Mouse (Mus musculus) forebrain, embryonic 15.5 days (tissue): ENCODE data around the gene Rhebl1. TPM values are rescaled to one million over a fixed set of nuclear protein-coding genes. Genes with fewer than 3 reads are reported as not detected.
"Not testable (repeated sequence)": the region's sequence is repeated elsewhere in the genome, so short reads cannot be mapped to it uniquely, and the experiment has no call there.

Experiments
- ATAC-seq: fragments of 200-750 bp; cut with Nextera tagmentation; replicated peaks from 2 replicates; pipeline ENCODE4 v1.8.0; 2017; ENCODE audit warnings: mild to moderate bottlenecking, moderate TSS enrichment, moderate library complexity
- H3K27ac ChIP-seq: fragments of 300-500 bp; sonication (generic); replicated peaks from 2 replicates; pipeline ENCODE4 v1.5.1; 2015; ENCODE audit warnings: mild to moderate bottlenecking, inconsistent platforms
- H3K27me3 ChIP-seq: fragments of 300-500 bp; sonication (generic); 2 replicates; pipeline ENCODE4 v1.6.1; 2015; ENCODE audit warnings: inconsistent platforms
- H3K36me3 ChIP-seq: fragments of 300-500 bp; sonication (generic); 2 replicates; pipeline ENCODE4 v1.6.1; 2015; ENCODE audit warnings: mild to moderate bottlenecking, inconsistent platforms
- H3K4me1 ChIP-seq: fragments of 300-500 bp; sonication (generic); 2 replicates; pipeline ENCODE4 v1.6.1; 2015; ENCODE audit warnings: inconsistent platforms
- H3K4me2 ChIP-seq: fragments of 300-500 bp; sonication (generic); replicated peaks from 2 replicates; pipeline ENCODE4 v1.6.1; 2015; ENCODE audit warnings: mild to moderate bottlenecking, inconsistent platforms
- H3K4me3 ChIP-seq: fragments of 300-500 bp; sonication (generic); 2 replicates; pipeline ENCODE4 v1.5.1; 2015; ENCODE audit warnings: mild to moderate bottlenecking, inconsistent platforms
- H3K9ac ChIP-seq: fragments of 300-500 bp; sonication (generic); replicated peaks from 2 replicates; pipeline ENCODE4 v1.6.1; 2015; ENCODE audit warnings: mild to moderate bottlenecking, inconsistent platforms
- H3K9me3 ChIP-seq: fragments of 300-500 bp; sonication (generic); 2 replicates; pipeline ENCODE4 v1.6.1; 2016; ENCODE audit warnings: inconsistent platforms
- WGBS: fragments of 180-500 bp; shearing (Covaris S2); methylation state at CpG from one replicate; pipeline ENCODE4 v1.1.7; 2015; ENCODE audit warnings: mixed read lengths; 5-methylcytosine and 5-hydroxymethylcytosine counted together
- polyA plus RNA-seq: library from polyadenylated mRNA; unstranded; fragments of >200 nt; fragmentation: Nextera tagmentation; extraction: Ambion mirVana; gene quantifications from 2 replicates; pipeline ENCODE4 v1.2.1, GENCODE M21; 2015

The Rhebl1 gene
- 42.7 and 46.4 TPM in 2 replicates for polyA plus RNA-seq

DNA sequence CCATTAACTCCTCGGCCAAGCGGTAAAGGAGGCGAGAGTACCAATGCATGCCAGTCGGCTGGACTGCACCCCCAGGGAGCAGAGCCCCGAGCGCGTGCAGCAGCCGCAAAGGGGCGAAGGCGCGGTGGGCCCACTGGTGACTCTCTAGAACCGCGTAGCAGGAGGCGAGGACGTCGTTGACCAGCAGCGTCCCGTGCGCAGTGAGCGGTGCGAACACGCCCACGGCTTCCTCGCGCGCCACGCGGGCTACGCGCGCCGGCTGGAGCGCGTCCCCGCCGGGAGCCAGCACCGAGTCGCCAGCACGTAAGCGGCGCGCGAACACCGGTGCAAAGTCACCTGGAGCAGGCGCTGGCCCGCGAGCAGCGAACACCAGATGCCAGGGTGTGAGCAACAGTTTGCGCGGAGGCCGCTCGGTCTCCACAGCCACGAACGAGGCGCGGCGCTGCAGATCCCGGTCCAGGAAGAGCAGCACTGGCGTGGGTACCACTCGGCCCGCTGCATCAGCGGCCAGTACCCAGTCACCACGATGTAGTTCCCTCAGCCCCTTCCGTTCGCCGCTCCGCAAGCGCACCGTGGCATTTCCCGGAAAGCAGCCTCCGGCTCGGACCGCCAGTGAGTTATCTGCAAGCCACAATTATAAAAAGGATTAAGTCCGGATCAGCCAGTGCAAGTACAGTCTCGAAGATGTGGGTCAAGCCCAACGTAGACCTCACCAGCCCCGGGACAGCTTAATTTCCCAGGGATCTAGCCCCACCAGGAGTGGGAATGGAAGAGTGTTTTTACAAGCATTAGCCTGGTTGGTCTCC lies at the start of gene Rhebl1:
Gene Rhebl1, minus strand, starts transcription at position 601 of the 806 bp plus-strand sequence.
- no peak within 1 kb of the TSS for H3K27ac ChIP-seq
- peak within 1 kb of the TSS; percentile 94 for H3K4me2 ChIP-seq
- peak within 1 kb of the TSS; percentile 37 for H3K9ac ChIP-seq
- no peaks in the 10 kb centered on the region for H3K9me3 ChIP-seq
- 0 out of 2 replicates have a peak, but pooled peaks have one; percentile 23 for ATAC-seq
- peak within 1 kb of the TSS; percentile 49 for H3K4me3 ChIP-seq
- no peaks in the 10 kb centered on the region for H3K36me3 ChIP-seq
- peaks cover 79% of the 10 kb centered on the region for H3K27me3 ChIP-seq
- peaks cover 43% of the 10 kb centered on the region for H3K4me1 ChIP-seq
- WGBS: under 1% methylated on average over 77 of the region's 77 CpGs

DNA sequence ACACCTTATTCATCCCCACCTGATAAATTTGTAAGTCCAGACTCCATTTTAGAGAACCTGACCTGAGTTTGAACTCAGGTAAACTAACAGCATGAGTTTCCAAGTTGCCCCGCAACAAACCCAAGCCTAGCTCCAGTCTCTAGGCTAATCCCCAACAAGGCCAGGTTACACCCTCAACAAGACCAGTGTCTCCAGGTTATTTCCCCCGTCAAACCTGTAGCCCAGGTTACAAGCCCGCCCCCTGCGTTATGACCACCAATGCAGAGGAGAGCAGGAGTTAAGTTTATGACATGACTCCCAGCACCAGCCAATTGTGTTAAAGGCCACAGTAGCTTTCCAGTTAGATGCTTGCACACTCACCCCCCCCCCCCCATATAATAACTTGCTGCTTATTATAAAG lies 48.8 kb upstream of the Rhebl1 start:
- Histone ChIP-seq H3K27me3 (no peaks in the 10 kb centered on the region), H3K9ac (no peak overlapping the region), H3K9me3 (no peaks in the 10 kb centered on the region), H3K36me3 (no peaks in the 10 kb centered on the region), H3K27ac (no peak overlapping the region), H3K4me1 (peaks cover 4% of the 10 kb centered on the region; the same call in 1 of the 2 replicates), H3K4me3 (no peak overlapping the region), H3K4me2 (no peak overlapping the region)
- ATAC-seq: no peak
- WGBS: 82% methylated on average over 4 of the region's 4 CpGs

DNA sequence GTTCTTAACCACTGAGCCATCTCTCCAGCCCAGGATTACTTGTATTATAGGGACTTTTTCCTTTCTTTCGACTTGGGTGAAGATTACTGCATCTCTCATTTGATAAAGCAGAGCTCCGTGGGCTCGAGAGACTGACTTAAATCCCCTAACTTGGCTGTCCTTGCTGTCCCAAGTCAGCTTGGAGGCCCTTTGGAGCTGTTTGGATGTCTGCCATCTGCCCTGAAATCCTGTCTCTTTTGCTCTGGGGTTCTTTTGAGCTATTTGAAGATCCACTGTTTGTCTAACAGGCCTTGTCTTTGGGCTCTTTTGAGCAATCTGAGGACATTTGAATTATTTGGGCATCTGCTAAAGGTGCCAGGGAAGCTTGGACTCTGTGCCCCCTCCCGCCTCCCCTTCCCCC lies 47.7 kb upstream of the Rhebl1 start:
- Histone ChIP-seq H3K9me3 (no peaks in the 10 kb centered on the region), H3K27ac (no peak overlapping the region), H3K27me3 (no peaks in the 10 kb centered on the region), H3K4me1 (no peaks in the 10 kb centered on the region), H3K9ac (no peak overlapping the region), H3K4me2 (no peak overlapping the region), H3K36me3 (no peaks in the 10 kb centered on the region), H3K4me3 (no peak overlapping the region)
- WGBS: 71% methylated on average over 4 of the region's 4 CpGs
- ATAC-seq: no peak

DNA sequence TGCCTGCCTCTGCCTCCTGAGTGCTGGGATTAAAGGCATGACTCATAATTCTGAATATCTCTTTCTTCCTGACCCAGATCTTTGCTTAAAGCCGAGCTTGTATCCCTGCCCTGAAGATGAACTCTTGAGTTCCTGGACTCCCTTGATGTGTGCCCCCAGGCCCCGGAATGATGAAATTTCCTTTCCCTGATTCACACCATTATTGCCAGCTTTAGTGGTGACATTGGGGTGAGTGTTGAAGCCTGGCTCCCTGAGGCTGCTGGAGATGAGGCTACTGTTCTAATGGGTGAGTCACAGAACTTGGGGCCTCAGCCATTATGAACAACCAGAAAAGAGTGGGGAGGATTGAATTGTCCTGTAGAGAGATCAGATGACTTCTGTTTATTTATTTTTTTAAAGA lies 47.2 kb upstream of the Rhebl1 start:
- WGBS: 90% methylated on average over 2 of the region's 2 CpGs
- H3K27ac ChIP-seq: no peak overlapping the region
- H3K36me3 ChIP-seq: no peaks in the 10 kb centered on the region
- H3K4me3 ChIP-seq: no peak overlapping the region
- H3K27me3 ChIP-seq: no peaks in the 10 kb centered on the region
- H3K4me1 ChIP-seq: no peaks in the 10 kb centered on the region
- ATAC-seq: no peak
- H3K4me2 ChIP-seq: no peak overlapping the region
- no peak overlapping the region for H3K9ac ChIP-seq
- no peaks in the 10 kb centered on the region for H3K9me3 ChIP-seq

DNA sequence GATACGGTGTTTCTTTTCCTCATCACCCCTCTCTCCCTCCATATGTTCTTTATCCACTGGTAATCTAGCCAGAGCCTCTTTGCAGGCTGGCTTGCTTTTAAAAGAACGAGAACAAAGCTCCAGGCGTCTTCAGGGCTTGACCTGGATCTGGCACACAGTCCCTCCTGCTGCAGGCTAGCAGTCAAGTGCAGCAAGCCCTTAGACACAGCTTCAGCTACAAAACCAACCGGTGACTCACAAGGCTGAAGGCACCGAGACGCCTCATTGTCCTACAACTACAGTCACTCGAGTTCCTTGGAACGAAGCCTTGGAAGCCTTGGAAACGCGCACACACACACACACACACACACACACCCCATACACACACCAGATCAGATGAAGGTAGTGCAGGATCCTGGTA lies 46.5 kb upstream of the Rhebl1 start:
- Histone ChIP-seq H3K4me2 (no peak overlapping the region), H3K27ac (peak overlapping the region; percentile 57), H3K9me3 (no peaks in the 10 kb centered on the region), H3K4me3 (no peak overlapping the region), H3K9ac (no peak overlapping the region), H3K4me1 (peaks cover 5% of the 10 kb centered on the region), H3K36me3 (no peaks in the 10 kb centered on the region), H3K27me3 (no peaks in the 10 kb centered on the region)
- 43% methylated on average over 10 of the region's 10 CpGs for WGBS
- ATAC-seq: no peak

DNA sequence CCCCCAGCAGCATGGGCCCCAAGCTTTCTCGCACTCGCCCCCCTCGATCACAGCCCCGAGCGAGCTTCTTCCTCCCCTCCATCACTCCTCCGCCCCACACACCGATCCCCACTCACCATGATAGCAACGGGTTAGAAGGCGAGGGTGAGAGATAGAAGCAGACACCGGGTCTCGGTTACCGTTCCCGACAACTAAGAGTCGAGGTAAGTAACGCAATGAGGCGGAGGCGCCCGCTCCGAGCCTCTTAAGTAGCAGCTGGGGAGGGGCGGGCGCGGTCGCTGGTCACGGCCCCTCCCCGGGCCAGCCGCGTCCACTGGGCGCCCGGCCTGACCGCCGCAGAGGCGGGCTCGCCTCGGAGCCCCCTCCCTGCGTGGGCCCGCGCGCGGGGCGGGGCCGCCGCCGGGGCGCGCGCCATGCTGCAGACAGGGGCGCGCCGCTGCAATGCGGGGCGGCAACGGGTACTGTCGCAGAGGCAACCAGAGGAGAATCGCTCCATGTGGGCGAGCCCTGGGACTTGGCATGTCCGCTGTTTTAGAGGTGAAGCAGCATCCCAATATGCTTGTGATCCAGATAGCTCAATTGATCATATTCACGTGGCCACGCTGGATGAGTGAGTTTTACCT lies 40.0 kb upstream of the Rhebl1 start, which contains the start of gene Tuba1b:
Gene Tuba1b, minus strand, starts transcription at position 349 of the 623 bp plus-strand sequence.
- WGBS: under 1% methylated on average over 56 of the region's 58 CpGs
- H3K36me3 ChIP-seq: peaks cover 11% of the 10 kb centered on the region
- peaks cover 29% of the 10 kb centered on the region for H3K4me1 ChIP-seq
- H3K9me3 ChIP-seq: no peaks in the 10 kb centered on the region
- no peaks in the 10 kb centered on the region for H3K27me3 ChIP-seq
- peak within 1 kb of the TSS; percentile 76 for H3K4me3 ChIP-seq
- H3K4me2 ChIP-seq: peak within 1 kb of the TSS; percentile 73
- H3K9ac ChIP-seq: peak within 1 kb of the TSS; percentile 90
- ATAC-seq: peak; percentile 89
- H3K27ac ChIP-seq: peak within 1 kb of the TSS; percentile 99

DNA sequence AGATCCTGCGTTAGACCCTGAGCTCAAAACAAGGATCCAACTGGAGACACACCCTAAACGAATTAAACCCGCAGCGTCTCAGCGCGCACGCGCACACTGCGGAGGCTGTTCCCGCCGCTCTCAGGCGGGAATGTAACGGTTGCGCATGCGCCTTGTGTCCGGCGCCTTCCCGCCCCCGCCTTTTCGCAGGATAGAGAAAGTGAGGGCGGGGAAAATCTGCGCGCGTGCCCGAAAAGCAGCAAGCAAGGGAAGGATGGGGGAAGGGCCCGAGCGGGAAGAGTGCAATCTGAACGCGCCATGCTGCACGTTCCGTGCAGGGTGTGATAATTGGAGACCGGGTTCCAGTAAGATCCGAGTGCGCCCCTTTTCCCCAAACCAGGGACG lies 39.5 kb upstream of the Rhebl1 start:
- H3K4me2 ChIP-seq: peak overlapping the region; percentile 73
- WGBS: under 1% methylated on average over 35 of the region's 35 CpGs
- H3K9ac ChIP-seq: peak overlapping the region; percentile 90
- H3K27me3 ChIP-seq: no peaks in the 10 kb centered on the region
- peaks cover 35% of the 10 kb centered on the region for H3K4me1 ChIP-seq
- H3K27ac ChIP-seq: peak overlapping the region; percentile 99
- ATAC-seq: peak; percentile 89
- H3K4me3 ChIP-seq: peak overlapping the region; percentile 76
- H3K9me3 ChIP-seq: no peaks in the 10 kb centered on the region
- H3K36me3 ChIP-seq: peaks cover 11% of the 10 kb centered on the region

DNA sequence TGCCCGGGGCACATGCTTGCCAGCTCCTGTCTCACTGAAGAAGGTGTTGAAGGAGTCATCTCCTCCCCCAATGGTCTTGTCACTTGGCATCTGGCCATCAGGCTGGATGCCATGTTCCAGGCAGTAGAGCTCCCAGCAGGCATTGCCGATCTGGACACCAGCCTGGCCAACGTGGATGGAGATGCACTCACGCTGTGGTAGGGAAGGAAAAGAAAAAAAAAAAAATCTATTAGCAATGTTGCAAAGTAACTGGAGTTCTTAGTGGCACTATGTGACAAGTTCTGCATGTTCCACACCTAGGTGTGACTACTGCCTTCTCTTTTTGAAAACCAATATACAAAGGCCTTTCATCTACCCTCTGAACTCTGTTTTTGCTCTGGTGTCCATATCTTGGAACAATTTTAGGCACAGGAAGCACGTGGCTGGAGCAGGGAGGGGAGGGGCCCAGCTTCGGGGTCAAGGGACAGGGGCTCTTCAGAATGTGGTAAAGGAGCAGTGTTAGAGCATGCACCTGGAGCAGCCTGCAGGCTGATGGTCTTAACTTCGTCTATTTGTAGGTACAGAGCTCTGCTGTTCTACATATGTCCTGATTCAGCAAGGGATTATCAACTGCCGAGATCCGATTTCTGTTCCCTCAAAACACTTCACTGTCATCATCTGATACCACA lies 38.8 kb upstream of the Rhebl1 start:
- not testable (repeated sequence) for H3K27me3 ChIP-seq, H3K9me3 ChIP-seq
- peak overlapping the region; percentile 99 for H3K27ac ChIP-seq
- peaks cover 39% of the 10 kb centered on the region for H3K4me1 ChIP-seq
- peak overlapping the region; percentile 73 for H3K4me2 ChIP-seq
- WGBS: 10% methylated on average over 8 of the region's 9 CpGs
- H3K9ac ChIP-seq: peak overlapping the region; percentile 90
- ATAC-seq: peak; percentile 38; the same call in 1 of the 2 replicates
- H3K36me3 ChIP-seq: peaks cover 11% of the 10 kb centered on the region
- peak overlapping the region; percentile 76 for H3K4me3 ChIP-seq

DNA sequence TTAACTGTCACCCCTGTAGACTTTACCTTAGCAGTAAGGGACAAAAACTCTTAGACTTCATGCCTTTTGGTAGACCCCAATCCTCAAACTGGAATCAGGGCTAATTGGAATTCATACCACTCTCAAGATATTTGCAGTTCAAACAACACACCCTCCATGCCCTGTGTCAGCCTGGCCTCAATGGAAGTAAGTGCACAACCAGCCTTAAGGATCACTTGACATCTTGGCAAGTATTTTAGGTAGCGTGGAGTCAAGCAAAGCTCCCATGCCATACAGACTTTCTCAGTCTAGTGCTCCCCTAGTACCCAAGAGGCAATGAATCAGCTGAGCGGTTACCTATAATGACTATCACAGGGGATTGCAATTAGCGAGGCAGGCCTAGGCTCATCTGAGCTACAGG lies 36.7 kb upstream of the Rhebl1 start:
- no peak for ATAC-seq
- 56% methylated on average over 3 of the region's 3 CpGs for WGBS
- Histone ChIP-seq H3K4me2 (no peak overlapping the region), H3K27me3 (no peaks in the 10 kb centered on the region), H3K9ac (0 out of 2 replicates have a peak overlapping the region, but pooled peaks have one; percentile 24), H3K4me3 (no peak overlapping the region), H3K9me3 (no peaks in the 10 kb centered on the region), H3K27ac (no peak overlapping the region; the same call in 1 of the 2 replicates), H3K4me1 (peaks cover 35% of the 10 kb centered on the region), H3K36me3 (peaks cover 11% of the 10 kb centered on the region)

DNA sequence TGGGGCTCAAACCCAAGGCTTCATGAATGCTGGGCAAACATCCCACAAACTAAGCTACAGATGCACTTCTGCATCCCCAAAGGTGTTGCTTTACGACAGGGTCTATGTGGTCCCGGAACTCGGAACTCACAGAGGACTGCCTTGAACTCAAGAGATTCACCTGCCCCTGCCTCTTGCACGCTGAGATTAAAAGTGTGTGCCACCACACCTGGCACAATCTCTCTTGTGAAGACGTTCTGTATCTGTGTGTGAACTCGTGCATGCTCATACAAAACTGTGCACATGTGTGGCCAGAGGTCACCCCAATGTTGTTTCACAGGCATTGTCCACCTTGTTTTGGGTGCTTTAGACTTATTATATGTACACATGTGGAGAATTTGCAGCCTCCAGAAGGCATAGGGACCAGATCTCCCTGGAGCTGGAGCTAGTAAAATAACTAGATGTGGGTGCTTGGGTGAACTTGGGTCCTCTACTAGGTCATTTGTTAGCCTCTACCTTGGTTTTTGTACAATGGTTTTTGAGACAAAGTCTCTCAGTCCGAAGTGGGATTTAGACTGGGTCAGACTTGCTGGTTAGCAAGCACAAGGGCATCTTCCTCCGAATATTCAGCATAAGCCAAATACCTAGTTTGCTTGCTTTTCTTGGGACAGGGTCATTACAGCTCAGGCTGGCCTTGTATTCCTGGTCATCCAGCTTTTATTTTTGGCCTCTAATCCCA lies 35.8 kb upstream of the Rhebl1 start:
- no peak overlapping the region for H3K9ac ChIP-seq
- no peaks in the 10 kb centered on the region for H3K9me3 ChIP-seq
- WGBS: 46% methylated on average over 8 of the region's 8 CpGs
- peaks cover 27% of the 10 kb centered on the region for H3K4me1 ChIP-seq
- no peak for ATAC-seq
- H3K27me3 ChIP-seq: no peaks in the 10 kb centered on the region
- no peak overlapping the region for H3K4me3 ChIP-seq
- H3K27ac ChIP-seq: no peak overlapping the region
- no peak overlapping the region for H3K4me2 ChIP-seq
- peaks cover 11% of the 10 kb centered on the region for H3K36me3 ChIP-seq

DNA sequence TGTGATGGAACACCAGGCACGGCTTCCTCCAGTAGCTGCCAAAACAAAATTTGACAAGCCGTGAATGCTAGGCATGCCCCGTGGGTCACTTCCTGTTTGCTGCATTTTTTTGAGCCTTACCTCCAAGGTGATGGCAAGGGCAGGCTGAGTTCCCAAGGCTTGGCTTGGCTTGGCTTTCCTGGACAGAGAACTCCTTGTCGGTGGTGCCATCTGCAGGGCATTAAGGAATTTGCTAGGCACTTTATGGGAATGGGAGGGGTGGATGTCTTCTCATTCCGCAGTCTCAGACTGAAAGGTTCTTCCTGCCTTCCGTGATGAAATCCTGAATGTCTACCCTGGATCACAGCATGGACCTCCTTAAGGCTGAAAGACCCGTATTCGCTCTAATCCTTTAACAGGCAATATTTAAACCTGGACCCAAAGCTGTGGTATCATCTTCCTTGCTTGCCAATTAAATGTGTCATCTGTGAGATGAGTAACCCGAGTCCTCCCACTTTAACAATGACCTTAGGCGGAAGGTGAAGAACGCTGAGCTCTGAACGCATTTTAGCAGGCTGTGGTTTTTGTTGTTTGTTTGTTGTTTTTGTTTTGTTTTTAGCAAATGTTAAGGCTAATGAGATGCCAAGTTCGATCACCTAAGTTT lies 34.4 kb upstream of the Rhebl1 start:
- WGBS: 13% methylated on average over 13 of the region's 13 CpGs
- peaks cover 11% of the 10 kb centered on the region for H3K36me3 ChIP-seq
- no peak overlapping the region for H3K27ac ChIP-seq
- 0 out of 2 replicates have a peak, but pooled peaks have one; percentile 49 for ATAC-seq
- H3K4me1 ChIP-seq: peaks cover 21% of the 10 kb centered on the region
- H3K9me3 ChIP-seq: no peaks in the 10 kb centered on the region
- H3K4me2 ChIP-seq: no peak overlapping the region
- H3K4me3 ChIP-seq: no peak overlapping the region
- H3K27me3 ChIP-seq: no peaks in the 10 kb centered on the region
- no peak overlapping the region for H3K9ac ChIP-seq
